Mouse (Mus musculus) layer of hippocampus, postnatal 36 days (tissue): Measurements from ENCODE around the gene Fam136a. TPM values are rescaled to one million over a fixed set of nuclear protein-coding genes. Genes with fewer than 3 reads are reported as not detected.

Source experiments
- DNase-seq, 2 experiments: peaks; one replicate each; pipeline ENCODE4 v3.0.0; 2022
- total RNA-seq, 2 experiments: library from RNA; stranded (reverse); gene quantifications; 2 replicates each; pipeline ENCODE4 v1.2.3; 2021

The Fam136a gene
- total RNA-seq, 2 experiments from 2014 or later = 32.8 TPM

- no peak for DNase-seq
Observed at GRCm38 (mm10) chr6:86397257-86397980, 32.0 kb downstream of the Fam136a start.

GRCm38 (mm10) chr6:86398986-86399385, 33.5 kb downstream of the Fam136a start:
- DNase-seq = no peak

- DNase-seq = no peak
Observed at GRCm38 (mm10) chr6:86399995-86400394, 34.5 kb downstream of the Fam136a start.

- no peak for DNase-seq
Observed at GRCm38 (mm10) chr6:86400972-86401371, 35.5 kb downstream of the Fam136a start.

- DNase-seq = no peak
Observed at GRCm38 (mm10) chr6:86402681-86403607, 37.5 kb downstream of the Fam136a start.

GRCm38 (mm10) chr6:86403728-86404099, 38.3 kb downstream of the Fam136a start:
- DNase-seq = peak; percentile 89 to 94

GRCm38 (mm10) chr6:86404100-86404861, 38.8 kb downstream of the Fam136a start, which contains the start of gene Tia1:
Gene Tia1 (plus strand): TSS chr6:86404219.
- DNase-seq = peak; percentile 96 to 97

- no peak for DNase-seq
Observed at GRCm38 (mm10) chr6:86404996-86405395, 39.5 kb downstream of the Fam136a start.

GRCm38 (mm10) chr6:86406306-86406705, 40.9 kb downstream of the Fam136a start:
- no peak for DNase-seq

- DNase-seq = no peak
Observed at GRCm38 (mm10) chr6:86418711-86419110, 53.3 kb downstream of the Fam136a start.

- no peak for DNase-seq
Observed at GRCm38 (mm10) chr6:86419239-86419638, 53.8 kb downstream of the Fam136a start.

Other genes starting within 250 kb of the Fam136a start
- gene Tgfa, start 170.4 kb upstream of the Fam136a start, total RNA-seq = 10 to 100 TPM; 31.2 to 33.6 TPM
- gene Snrpg, start 5.7 kb downstream of the Fam136a start, total RNA-seq = 10 to 100 TPM; 71.7 to 74.6 TPM
- gene Pcyox1, start 31.5 kb downstream of the Fam136a start, total RNA-seq = 100 to 1,000 TPM; 105 to 114 TPM
- 100 to 1,000 TPM; 131 to 154 TPM for gene Tia1, start 38.6 kb downstream of the Fam136a start, total RNA-seq
- under 1 TPM in 1 of 2 experiments, not detected in 1; 0.88 TPM for gene Gm44790, start 61.0 kb downstream of the Fam136a start, total RNA-seq
- gene C87436, start 72.7 kb downstream of the Fam136a start, total RNA-seq = 10 to 100 TPM; 16.4 to 16.5 TPM
- 100 to 1,000 TPM; 177 to 186 TPM for gene Pcbp1, start 160.7 kb downstream of the Fam136a start, total RNA-seq